Mouse (Mus musculus) forebrain, embryonic 10.5 days (tissue): ENCODE data around the gene Zfp473. TPM values are rescaled to one million over a fixed set of nuclear protein-coding genes. Genes with fewer than 3 reads are reported as not detected.
"Not testable (repeated sequence)": the region's sequence is repeated elsewhere in the genome, so short reads cannot be mapped to it uniquely, and the experiment has no call there.

Source experiments
- DNase-seq: peaks from one replicate; pipeline ENCODE4 v3.0.0-alpha.2; 2017; ENCODE audit warnings: low spot score; ENCODE audit errors: extremely low spot score
- H3K27ac ChIP-seq: fragments of 300-500 bp; sonication (generic); 2 replicates; pipeline ENCODE4 v1.5.1; 2016; ENCODE audit warnings: mild to moderate bottlenecking
- H3K27me3 ChIP-seq: fragments of 300-500 bp; sonication (generic); 2 replicates; pipeline ENCODE4 v1.6.1; 2016; ENCODE audit warnings: mild to moderate bottlenecking; ENCODE audit not compliant: poor library complexity, severe bottlenecking
- H3K36me3 ChIP-seq: fragments of 300-500 bp; sonication (generic); replicated peaks from 2 replicates; pipeline ENCODE4 v1.6.1; 2016; ENCODE audit warnings: mild to moderate bottlenecking, moderate library complexity
- H3K4me1 ChIP-seq: fragments of 300-500 bp; sonication (generic); 2 replicates; pipeline ENCODE4 v1.6.1; 2016
- H3K4me3 ChIP-seq: fragments of 300-500 bp; sonication (generic); 2 replicates; pipeline ENCODE4 v1.5.1; 2016; ENCODE audit warnings: mild to moderate bottlenecking, moderate library complexity
- H3K9me3 ChIP-seq: fragments of 300-500 bp; sonication (generic); 2 replicates; pipeline ENCODE4 v1.6.1; 2016; ENCODE audit warnings: mild to moderate bottlenecking, moderate library complexity
- WGBS: fragments of 180-500 bp; shearing (Covaris S2); methylation state at CpG from one replicate; pipeline ENCODE4 v1.1.7; 2016; 5-methylcytosine and 5-hydroxymethylcytosine counted together
- polyA plus RNA-seq: library from polyadenylated mRNA; unstranded; fragments of >200 nt; fragmentation: Nextera tagmentation; extraction: Ambion mirVana; gene quantifications from 2 replicates; pipeline ENCODE4 v1.2.1, GENCODE M21; 2016

Zfp473 gene
- 3.5 and 4.3 TPM in 2 replicates for polyA plus RNA-seq

DNA sequence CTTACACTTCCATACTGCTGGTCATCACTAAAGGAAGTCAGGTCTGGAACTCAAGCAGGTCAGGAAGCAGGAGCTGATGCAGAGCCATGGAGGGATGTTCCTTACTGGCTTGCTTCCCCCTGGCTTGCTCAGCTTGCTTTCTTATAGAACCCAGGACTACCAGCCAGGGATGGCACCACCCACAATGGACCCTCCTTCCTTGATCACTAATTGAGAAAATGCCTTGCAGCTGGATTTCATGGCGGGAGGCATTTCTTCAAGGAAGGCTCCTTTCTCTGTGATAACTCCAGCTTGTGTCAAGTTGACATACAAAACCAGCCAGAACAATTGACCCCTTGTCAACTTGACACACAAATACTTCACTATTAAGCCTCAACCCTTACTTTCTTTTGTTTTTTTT is at the start of gene Zfp473:
TSS of gene Zfp473 (minus strand) at position 101 of the 400 bp plus-strand sequence.
- H3K36me3 ChIP-seq: peaks cover 39% of the 10 kb centered on the region
- H3K4me3 ChIP-seq, H3K27me3 ChIP-seq, H3K27ac ChIP-seq, DNase-seq, H3K9me3 ChIP-seq: not testable (repeated sequence)
- WGBS: 64% methylated on average over 1 of the region's 1 CpGs
- peaks cover 22% of the 10 kb centered on the region for H3K4me1 ChIP-seq

DNA sequence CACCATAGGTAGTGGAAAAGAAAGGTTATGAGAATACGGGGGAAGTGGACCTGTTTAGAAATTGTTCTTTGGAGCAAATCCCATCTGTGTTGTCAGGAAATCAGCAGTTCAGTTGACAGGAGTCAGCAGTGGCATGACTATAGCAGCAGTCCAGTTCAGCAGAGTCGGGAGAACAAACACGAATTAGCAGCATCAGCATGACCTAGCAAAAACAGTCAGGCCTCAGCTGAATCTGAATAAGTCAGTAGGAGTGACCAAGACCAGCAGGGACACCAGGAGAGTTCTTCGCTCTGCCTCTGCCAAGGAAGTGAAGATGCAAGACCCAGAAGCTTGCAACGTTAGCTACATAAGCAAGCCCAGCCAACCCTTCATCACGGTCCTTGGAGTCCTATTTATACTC is 41.9 kb upstream of the Zfp473 start:
- 88% methylated on average over 6 of the region's 6 CpGs for WGBS
- Histone ChIP-seq H3K4me1 (no peaks in the 10 kb centered on the region), H3K4me3 (no peak overlapping the region), H3K9me3 (peaks cover 24% of the 10 kb centered on the region), H3K27ac (no peak overlapping the region), H3K36me3 (no peaks in the 10 kb centered on the region), H3K27me3 (no peaks in the 10 kb centered on the region)
- no peak for DNase-seq

DNA sequence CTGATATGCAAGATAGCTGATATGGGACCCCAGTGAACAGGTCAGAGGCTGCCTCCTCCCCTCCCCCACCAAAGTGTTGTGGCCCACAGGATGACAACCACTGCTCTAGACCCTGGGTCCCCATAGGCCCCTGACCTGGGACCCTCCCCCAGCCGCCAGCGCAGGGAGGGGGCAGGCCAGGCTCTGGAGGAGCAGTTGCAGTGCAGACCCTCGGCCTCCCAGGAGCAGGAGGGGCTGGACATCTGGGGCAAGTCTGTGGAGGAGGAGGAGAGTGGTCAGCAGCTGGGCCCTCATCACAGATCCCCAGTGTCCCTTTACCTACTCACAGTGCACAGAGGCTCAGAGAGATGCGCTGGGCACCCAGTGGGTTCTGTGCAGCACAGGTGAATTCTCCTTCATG is 39.2 kb upstream of the Zfp473 start:
- Histone ChIP-seq H3K27me3 (no peaks in the 10 kb centered on the region), H3K4me3 (no peak overlapping the region), H3K36me3 (no peaks in the 10 kb centered on the region), H3K4me1 (no peaks in the 10 kb centered on the region), H3K9me3 (peaks cover 17% of the 10 kb centered on the region), H3K27ac (no peak overlapping the region)
- 66% methylated on average over 4 of the region's 4 CpGs for WGBS
- no peak for DNase-seq

DNA sequence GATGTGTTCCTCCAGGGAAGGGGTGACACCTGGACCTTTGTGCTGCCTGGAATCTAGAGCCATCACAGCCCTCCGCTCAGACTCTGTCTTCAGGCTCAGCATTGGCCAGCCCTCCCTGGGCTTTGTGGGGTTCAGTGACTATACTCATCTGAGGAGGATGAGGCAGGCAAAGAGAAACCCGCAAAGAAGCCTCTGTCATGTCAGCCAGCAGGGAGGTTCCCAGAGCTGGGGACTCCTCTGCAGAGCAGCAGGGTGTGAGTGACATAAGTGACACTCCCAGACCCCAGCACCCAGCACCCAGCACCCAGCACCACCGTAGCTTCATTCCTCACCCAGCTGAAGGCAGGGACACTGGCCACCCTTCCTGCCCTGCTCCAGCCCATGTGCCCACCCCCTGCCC is 38.7 kb upstream of the Zfp473 start:
- DNase-seq: no peak

DNA sequence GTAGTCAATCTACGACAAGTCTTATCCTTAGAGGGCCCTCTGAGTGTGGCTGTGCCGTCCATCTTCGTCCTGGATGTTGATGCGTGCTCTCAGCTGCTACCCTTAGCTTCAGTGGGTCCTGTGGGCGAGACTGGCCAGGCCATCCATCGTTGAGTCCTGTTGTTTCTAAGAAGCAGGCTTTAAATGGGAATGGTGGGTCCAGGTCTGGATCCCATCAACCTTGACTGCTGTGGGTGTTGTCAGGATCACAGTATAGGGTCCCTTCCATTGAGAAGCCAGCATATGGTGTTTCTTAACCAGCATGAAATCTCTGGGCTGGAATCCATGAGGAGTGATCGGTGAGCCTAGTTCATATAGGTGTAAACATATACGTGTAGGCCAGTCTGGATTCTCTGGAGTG is 29.3 kb upstream of the Zfp473 start:
- Histone ChIP-seq H3K9me3 (no peaks in the 10 kb centered on the region), H3K4me3 (no peak overlapping the region), H3K36me3 (peaks cover 25% of the 10 kb centered on the region), H3K27ac (no peak overlapping the region), H3K27me3 (no peaks in the 10 kb centered on the region), H3K4me1 (no peaks in the 10 kb centered on the region)
- WGBS: 90% methylated on average over 8 of the region's 8 CpGs
- DNase-seq: no peak

More for the DNA sequence above, 38.7 kb upstream of the Zfp473 start:
- Histone ChIP-seq H3K27ac (no peak overlapping the region), H3K36me3 (no peaks in the 10 kb centered on the region), H3K4me3 (no peak overlapping the region), H3K27me3 (no peaks in the 10 kb centered on the region), H3K4me1 (no peaks in the 10 kb centered on the region), H3K9me3 (peaks cover 17% of the 10 kb centered on the region)
- WGBS: 77% methylated on average over 3 of the region's 3 CpGs

DNA sequence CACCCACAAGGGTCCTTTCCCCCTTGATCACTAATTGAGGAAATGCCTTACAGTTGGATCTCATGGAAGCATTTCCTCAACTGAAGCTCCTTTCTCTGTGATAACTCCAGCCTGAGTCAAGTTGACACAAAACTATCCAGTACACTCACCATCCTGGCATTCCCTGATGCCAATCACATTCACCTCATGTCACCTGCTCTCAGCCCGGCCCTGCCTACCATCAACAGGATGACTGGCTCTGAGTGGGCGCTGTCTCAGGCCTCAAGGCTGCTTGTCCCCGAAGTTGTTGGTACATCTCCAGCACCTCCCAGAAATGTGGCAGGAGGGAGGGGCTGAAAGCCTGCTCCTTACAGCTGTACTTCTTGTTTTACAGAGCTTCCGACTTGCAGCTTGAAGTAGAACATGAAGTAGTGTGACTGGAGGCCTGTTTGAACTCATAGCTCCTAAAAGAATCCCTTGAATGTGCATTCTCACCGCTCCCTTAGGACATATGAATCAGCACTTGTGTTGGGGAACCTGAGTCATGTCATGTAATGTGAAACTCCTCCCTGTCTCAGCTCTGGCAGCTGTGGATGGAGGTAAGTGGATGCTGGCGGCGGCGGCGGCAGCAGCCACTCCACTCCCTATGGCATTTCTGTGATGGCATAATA is 26.1 kb upstream of the Zfp473 start:
- WGBS: 95% methylated on average over 9 of the region's 9 CpGs

DNA sequence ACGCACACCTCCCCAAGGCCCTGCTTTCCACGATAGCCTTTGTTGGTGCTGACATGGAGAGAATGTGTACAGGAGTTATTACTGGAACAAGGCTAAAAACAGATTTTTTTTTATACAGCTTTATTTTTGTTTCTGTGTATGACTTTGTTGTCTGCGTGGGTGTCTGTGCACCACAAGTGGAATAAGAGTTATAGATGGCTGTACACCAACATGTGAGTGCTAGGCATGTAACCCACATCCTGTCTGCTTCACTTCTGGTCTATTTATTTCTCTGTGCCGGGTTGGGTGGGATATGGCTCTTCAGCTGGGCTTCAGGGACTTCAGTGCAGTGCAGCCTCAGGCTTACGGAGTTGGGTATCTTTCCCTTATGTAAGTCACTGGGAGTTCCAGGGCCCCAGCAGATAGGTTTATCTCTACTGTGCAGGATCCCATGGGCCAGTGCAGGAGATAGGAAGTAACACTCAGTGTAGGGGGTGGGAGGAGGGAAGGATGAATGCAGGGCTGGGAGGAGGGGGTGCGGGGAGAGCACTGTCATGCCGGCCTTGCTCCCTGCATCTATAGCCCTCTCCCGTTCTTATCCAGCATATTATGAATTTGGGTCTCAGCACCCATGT is 21.8 kb upstream of the Zfp473 start:
- Histone ChIP-seq H3K27me3 (no peaks in the 10 kb centered on the region), H3K27ac (no peak overlapping the region), H3K36me3 (peaks cover 68% of the 10 kb centered on the region), H3K4me1 (no peaks in the 10 kb centered on the region), H3K9me3 (no peaks in the 10 kb centered on the region), H3K4me3 (no peak overlapping the region)
- no peak for DNase-seq
- WGBS: 90% methylated on average over 8 of the region's 8 CpGs

More for the DNA sequence above, 26.1 kb upstream of the Zfp473 start:
- Histone ChIP-seq H3K9me3 (no peaks in the 10 kb centered on the region), H3K27ac (no peak overlapping the region), H3K4me1 (no peaks in the 10 kb centered on the region), H3K27me3 (no peaks in the 10 kb centered on the region), H3K4me3 (no peak overlapping the region), H3K36me3 (peaks cover 49% of the 10 kb centered on the region)
- DNase-seq: no peak

DNA sequence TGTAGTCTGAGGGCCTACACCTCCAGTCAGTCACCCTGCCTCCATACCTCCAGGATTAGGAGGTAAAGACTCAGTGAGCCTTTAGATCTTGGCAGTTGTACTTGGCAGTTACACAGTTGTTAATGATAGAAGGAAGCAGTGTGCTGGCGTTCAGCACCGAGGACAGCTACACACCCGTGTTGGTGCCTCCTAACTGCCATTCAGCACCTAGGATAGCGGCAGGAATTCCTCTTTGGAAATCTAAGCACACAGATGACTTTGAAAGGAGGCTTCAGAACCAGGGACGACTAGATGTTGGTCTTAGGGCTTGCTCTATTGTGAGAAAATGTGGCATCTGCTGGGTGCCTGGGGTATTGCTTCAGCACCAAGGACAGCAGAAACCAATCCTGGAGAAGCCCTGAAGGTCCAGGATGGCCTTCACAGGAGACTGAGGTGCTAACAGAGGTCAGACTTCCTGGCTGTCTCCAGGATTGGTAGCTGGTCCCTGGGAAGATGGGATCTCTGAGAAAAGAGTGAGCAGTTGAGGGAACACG is 19.3 kb upstream of the Zfp473 start:
- no peak overlapping the region for H3K4me3 ChIP-seq
- 14% methylated on average over 6 of the region's 6 CpGs for WGBS
- no peaks in the 10 kb centered on the region for H3K27me3 ChIP-seq
- H3K9me3 ChIP-seq: no peaks in the 10 kb centered on the region
- no peak overlapping the region for H3K27ac ChIP-seq
- DNase-seq: peak; percentile 52
- H3K36me3 ChIP-seq: peaks cover 72% of the 10 kb centered on the region
- no peaks in the 10 kb centered on the region for H3K4me1 ChIP-seq

DNA sequence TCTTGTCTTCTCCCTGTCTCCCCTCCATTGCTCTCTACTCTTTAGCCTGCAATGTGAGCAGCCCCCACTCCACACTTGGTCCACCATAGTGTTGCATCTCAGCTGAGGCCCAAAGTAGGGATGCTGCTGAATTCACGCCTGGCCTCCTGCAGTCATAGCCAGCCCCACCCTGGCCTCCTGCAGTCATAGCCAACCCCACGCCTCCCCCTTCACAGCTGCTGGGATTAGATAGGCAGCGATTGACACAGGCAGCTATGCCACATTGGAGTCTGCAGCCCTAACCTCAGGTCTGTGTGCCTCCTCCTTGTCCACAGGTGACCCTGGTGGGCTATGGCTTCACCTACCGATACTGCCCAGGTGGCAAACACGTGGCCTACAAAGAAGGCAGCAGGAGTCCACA is 17.3 kb upstream of the Zfp473 start:
- Histone ChIP-seq H3K36me3 (peaks cover 73% of the 10 kb centered on the region), H3K4me1 (no peaks in the 10 kb centered on the region), H3K9me3 (no peaks in the 10 kb centered on the region), H3K27ac (no peak overlapping the region), H3K27me3 (no peaks in the 10 kb centered on the region), H3K4me3 (no peak overlapping the region)
- 87% methylated on average over 5 of the region's 5 CpGs for WGBS
- DNase-seq: no peak

DNA sequence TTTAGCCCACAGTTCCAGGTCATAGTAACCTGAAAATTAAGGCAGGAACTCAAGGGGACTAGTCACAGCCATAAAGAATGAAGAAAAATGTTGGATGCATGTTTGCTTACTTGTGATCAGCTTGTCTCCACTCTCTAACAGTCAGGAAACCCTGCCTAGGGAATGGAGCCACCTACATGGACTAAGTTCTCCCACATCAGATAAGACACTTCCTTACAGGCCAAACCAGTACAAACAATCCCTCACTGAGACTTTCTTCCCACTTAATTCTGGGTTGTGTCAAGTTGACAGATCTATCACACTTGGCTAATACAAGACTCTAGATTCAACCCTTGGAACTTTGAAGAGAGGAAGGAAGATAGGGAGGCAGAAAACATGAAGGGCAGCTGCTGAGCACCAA is 9.5 kb upstream of the Zfp473 start:
- H3K27me3 ChIP-seq: no peaks in the 10 kb centered on the region
- no peak for DNase-seq
- H3K4me1 ChIP-seq: no peaks in the 10 kb centered on the region
- no peaks in the 10 kb centered on the region for H3K9me3 ChIP-seq
- peaks cover 91% of the 10 kb centered on the region for H3K36me3 ChIP-seq
- no peak overlapping the region for H3K27ac ChIP-seq
- H3K4me3 ChIP-seq: no peak overlapping the region

DNA sequence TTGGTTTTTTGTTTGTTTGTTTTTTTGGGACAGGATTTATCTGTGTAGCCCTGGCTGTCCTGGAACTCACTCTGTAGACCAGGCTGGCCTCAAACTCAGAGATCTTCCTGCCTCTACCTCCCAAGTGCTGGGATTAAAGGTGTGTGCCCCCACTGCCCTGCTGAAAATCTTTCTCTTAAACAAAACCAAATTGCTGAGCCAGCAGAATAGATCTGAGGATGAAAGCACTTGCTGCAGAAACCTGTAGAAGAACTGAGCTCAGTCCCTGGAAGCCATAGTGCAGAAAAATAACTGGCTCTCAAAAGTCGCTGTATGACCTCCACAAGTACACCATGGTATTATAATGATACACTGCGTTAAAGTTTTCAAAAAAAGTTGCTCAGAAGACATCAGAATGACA is 6.3 kb upstream of the Zfp473 start:
- Histone ChIP-seq H3K4me1 (no peaks in the 10 kb centered on the region), H3K9me3 (no peaks in the 10 kb centered on the region), H3K4me3 (no peak overlapping the region), H3K27me3 (no peaks in the 10 kb centered on the region), H3K27ac (no peak overlapping the region), H3K36me3 (peaks cover 96% of the 10 kb centered on the region)
- WGBS: 85% methylated on average over 2 of the region's 2 CpGs
- no peak for DNase-seq

DNA sequence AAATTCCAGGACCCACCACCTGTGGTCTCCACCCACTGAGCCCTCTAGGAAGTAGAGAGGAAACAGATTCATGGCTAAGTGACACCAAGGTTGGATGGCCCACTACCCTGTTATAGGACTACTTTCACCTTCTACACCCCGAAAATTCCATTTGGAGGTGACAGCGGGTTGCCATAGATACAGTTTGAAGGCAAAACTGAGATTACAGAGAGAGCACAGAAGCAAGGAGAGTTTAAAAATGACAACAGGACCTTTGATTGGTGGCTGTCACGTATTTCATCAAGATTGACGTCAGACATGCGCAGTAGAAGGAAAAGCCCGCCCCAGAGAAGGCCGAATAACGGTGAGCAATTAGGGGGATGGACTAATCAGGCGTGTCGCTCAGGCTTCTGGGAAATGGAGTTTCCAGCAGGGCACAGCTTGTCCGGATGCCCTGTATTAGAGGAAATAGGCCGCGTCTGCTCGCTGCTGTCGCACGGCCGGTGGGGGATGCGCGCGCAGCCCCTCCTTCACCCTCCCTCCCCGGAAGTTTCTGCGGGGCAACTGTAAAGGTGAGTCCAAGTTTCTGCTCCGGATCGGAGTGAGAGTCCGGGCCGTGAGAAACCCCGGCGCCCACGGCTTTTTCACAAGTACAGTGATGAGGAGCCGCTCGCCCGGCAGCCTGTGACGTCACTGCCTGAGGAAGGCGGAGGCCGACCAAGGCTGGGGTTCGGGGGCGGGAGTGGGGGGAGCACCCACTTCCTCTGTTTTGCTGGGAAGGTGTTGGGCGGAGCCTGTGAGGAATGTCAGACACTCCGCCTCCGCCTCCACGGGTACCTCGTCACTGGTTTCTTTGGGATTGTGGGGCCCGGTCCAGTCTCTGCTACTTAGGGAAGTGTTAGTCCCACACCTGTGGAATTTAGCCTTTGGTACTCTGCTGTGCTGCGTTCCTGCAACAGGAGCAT is 2.5 kb downstream of the Zfp473 start, which contains the start of gene Vrk3:
TSS of gene Vrk3 (plus strand) at position 313 of the 944 bp plus-strand sequence.
- peak; percentile 95 for DNase-seq
- no peaks in the 10 kb centered on the region for H3K9me3 ChIP-seq

More for the DNA sequence above, 2.5 kb downstream of the Zfp473 start, which contains the start of gene Vrk3:
- H3K4me3 ChIP-seq: peak within 1 kb of the TSS; percentile 78
- peaks cover 41% of the 10 kb centered on the region for H3K4me1 ChIP-seq
- peaks cover 13% of the 10 kb centered on the region for H3K36me3 ChIP-seq
- under 1% methylated on average over 44 of the region's 44 CpGs for WGBS
- H3K27me3 ChIP-seq: no peaks in the 10 kb centered on the region
- H3K27ac ChIP-seq: peak within 1 kb of the TSS; percentile 89
